Mouse (Mus musculus) intestine, embryonic 14.5 days (tissue): ENCODE data around the gene Olfr773. TPM values are rescaled to one million over a fixed set of nuclear protein-coding genes. Genes with fewer than 3 reads are reported as not detected.
"Not testable (repeated sequence)": the region's sequence is repeated elsewhere in the genome, so short reads cannot be mapped to it uniquely, and the experiment has no call there.

Source experiments
- ATAC-seq: fragments of 200-750 bp; cut with Nextera tagmentation; replicated peaks from 2 replicates; pipeline ENCODE4 v1.8.0; 2017; ENCODE audit warnings: low read depth, moderate number of reproducible peaks, moderate TSS enrichment, moderate library complexity; ENCODE audit not compliant: low FRiP score, low TSS enrichment
- DNase-seq: peaks from one replicate; pipeline ENCODE4 v3.0.0-alpha.2; 2018; ENCODE audit warnings: low spot score
- H3K27ac ChIP-seq: fragments of 300-500 bp; sonication (generic); 2 replicates; pipeline ENCODE4 v1.5.1; 2014; ENCODE audit warnings: low read depth, mild to moderate bottlenecking, control low read depth
- H3K27me3 ChIP-seq: fragments of 300-500 bp; sonication (generic); replicated peaks from 2 replicates; pipeline ENCODE4 v1.6.1; 2014; ENCODE audit warnings: low read length, control low read depth; ENCODE audit not compliant: control insufficient read depth, insufficient read depth
- H3K36me3 ChIP-seq: fragments of 300-500 bp; sonication (generic); 2 replicates; pipeline ENCODE4 v1.6.1; 2014; ENCODE audit warnings: low read length, control low read depth; ENCODE audit not compliant: control insufficient read depth, insufficient read depth
- H3K4me1 ChIP-seq: fragments of 300-500 bp; sonication (generic); replicated peaks from 2 replicates; pipeline ENCODE4 v1.6.1; 2014; ENCODE audit warnings: low read length, control low read depth, mixed read lengths; ENCODE audit not compliant: control insufficient read depth, insufficient read depth
- H3K4me2 ChIP-seq: fragments of 300-500 bp; sonication (generic); 2 replicates; pipeline ENCODE4 v1.6.1; 2014; ENCODE audit warnings: low read length
- H3K4me3 ChIP-seq: fragments of 300-500 bp; sonication (generic); 2 replicates; pipeline ENCODE4 v1.5.1; 2014; ENCODE audit warnings: low read depth, low read length, control low read depth, mixed read lengths
- H3K9ac ChIP-seq: fragments of 300-500 bp; sonication (generic); 2 replicates; pipeline ENCODE4 v1.6.1; 2014; ENCODE audit warnings: mild to moderate bottlenecking, low read length
- H3K9me3 ChIP-seq: fragments of 300-500 bp; sonication (generic); 2 replicates; pipeline ENCODE4 v1.6.1; 2016; ENCODE audit warnings: low read length, control low read depth; ENCODE audit not compliant: control insufficient read depth
- WGBS: fragments of 180-500 bp; shearing (Covaris S2); extraction: QIAGEN DNeasy Blood & Tissue Kit; methylation state at CpG from one replicate; pipeline ENCODE4 v1.1.7; 2014; 5-methylcytosine and 5-hydroxymethylcytosine counted together
- polyA plus RNA-seq: library from polyadenylated mRNA; unstranded; fragments of >200 nt; fragmentation: Nextera tagmentation; extraction: Ambion mirVana; gene quantifications from 2 replicates; pipeline ENCODE4 v1.2.1, GENCODE M21; 2014

The Olfr773 gene
- not detected in 2 replicates for polyA plus RNA-seq

DNA sequence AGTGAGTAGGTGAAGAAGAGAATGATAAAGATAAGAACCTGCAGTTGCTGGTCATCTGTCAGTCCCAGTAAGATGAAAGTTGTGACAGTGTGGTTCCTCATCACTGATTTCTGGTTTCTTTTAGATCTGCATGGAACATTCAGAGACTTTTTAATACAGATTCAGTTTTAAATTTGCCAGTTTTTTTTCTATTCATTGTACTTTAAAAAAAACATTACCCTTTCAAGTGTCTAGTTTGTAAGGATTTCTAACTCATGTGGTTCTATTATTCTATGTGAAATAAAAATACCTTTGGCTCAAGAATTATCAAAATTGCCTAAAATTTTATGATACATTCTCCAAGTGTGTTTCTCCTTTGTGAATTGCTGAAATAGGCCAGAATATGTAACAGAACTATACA is at the start of gene Olfr773:
Gene Olfr773 (minus strand): TSS at position 101 of the 400 bp plus-strand sequence.
- not testable (repeated sequence) for H3K27ac ChIP-seq, H3K9me3 ChIP-seq, H3K4me1 ChIP-seq, H3K4me3 ChIP-seq, ATAC-seq, H3K27me3 ChIP-seq, H3K36me3 ChIP-seq, DNase-seq, H3K9ac ChIP-seq, H3K4me2 ChIP-seq

GRCm38 (mm10) chr10:129235904-129236303 is 48.7 kb upstream of the Olfr773 start, which contains the start of gene Olfr774:
Gene Olfr774 (plus strand): TSS chr10:129236204.
- no peak within 1 kb of the TSS for H3K9ac ChIP-seq
- H3K27me3 ChIP-seq = no peaks in the 10 kb centered on the region
- ATAC-seq (no peak), DNase-seq (no peak)
- H3K4me1 ChIP-seq = no peaks in the 10 kb centered on the region
- no peak within 1 kb of the TSS for H3K27ac ChIP-seq
- H3K36me3 ChIP-seq = no peaks in the 10 kb centered on the region
- no peak within 1 kb of the TSS for H3K4me3 ChIP-seq
- 72% methylated on average over 2 of the region's 2 CpGs for WGBS
- H3K9me3 ChIP-seq = no peaks in the 10 kb centered on the region
- H3K4me2 ChIP-seq = no peak within 1 kb of the TSS

- Histone ChIP-seq H3K4me2 (no peak overlapping the region), H3K9ac (no peak overlapping the region), H3K4me1 (no peaks in the 10 kb centered on the region), H3K4me3 (no peak overlapping the region), H3K9me3 (no peaks in the 10 kb centered on the region), H3K36me3 (no peaks in the 10 kb centered on the region), H3K27me3 (no peaks in the 10 kb centered on the region), H3K27ac (no peak overlapping the region)
- DNase-seq (no peak), ATAC-seq (no peak)
- WGBS = 88% methylated on average over 1 of the region's 1 CpGs
Observed at GRCm38 (mm10) chr10:129230737-129231136, 43.5 kb upstream of the Olfr773 start.

DNA sequence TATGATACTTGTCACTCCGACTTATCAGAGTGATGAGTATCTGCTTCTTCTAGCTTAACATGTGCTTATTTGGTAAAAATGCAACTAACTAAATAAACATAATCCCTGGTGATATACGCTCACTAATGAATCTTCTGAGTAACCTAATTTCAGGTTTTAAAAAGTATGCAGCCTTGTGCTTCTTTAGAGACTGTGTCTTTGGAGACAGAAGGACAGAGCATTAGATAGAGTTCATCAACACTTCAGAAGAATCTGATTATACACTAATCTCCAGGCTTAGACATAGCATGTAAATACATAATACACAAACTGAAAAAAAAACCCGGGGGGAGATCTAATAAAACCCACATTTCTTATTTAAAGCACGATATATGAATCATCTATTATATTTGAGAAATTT is 9.4 kb downstream of the Olfr773 start, which contains the start of gene Olfr772:
Gene Olfr772 (minus strand): TSS at position 101 of the 400 bp plus-strand sequence.
- not testable (repeated sequence) for H3K9me3 ChIP-seq, H3K4me1 ChIP-seq, H3K27ac ChIP-seq, H3K4me3 ChIP-seq, H3K9ac ChIP-seq, DNase-seq, H3K36me3 ChIP-seq, ATAC-seq, H3K27me3 ChIP-seq, H3K4me2 ChIP-seq
- WGBS = 82% methylated on average over 3 of the region's 4 CpGs

DNA sequence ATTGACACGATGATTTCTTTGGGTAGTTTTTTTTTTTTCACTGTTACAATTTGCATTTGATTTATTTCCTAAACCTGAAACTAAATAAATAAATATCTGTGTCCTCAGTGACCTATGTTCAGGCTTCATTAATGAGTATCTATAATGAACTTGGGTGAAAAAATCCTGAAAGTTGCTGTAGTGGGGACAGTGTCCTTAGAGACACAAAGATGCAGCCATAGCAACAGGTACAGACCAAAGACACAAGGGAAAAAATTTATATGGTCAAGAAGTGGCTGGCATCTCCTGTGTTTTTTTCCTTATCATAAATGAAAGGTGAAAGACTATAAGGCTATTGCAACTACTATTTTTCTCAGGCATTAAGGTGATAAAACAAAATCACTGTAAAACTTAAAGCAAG is 22.6 kb downstream of the Olfr773 start, which contains the start of gene Olfr771:
Gene Olfr771 (minus strand): TSS at position 101 of the 400 bp plus-strand sequence.
- Histone ChIP-seq H3K27ac (no peak within 1 kb of the TSS), H3K4me3 (no peak within 1 kb of the TSS), H3K4me2 (no peak within 1 kb of the TSS), H3K36me3 (no peaks in the 10 kb centered on the region), H3K9me3 (no peaks in the 10 kb centered on the region), H3K27me3 (no peaks in the 10 kb centered on the region), H3K4me1 (no peaks in the 10 kb centered on the region), H3K9ac (no peak within 1 kb of the TSS)
- 85% methylated on average over 1 of the region's 1 CpGs for WGBS
- ATAC-seq (no peak), DNase-seq (no peak)

DNA sequence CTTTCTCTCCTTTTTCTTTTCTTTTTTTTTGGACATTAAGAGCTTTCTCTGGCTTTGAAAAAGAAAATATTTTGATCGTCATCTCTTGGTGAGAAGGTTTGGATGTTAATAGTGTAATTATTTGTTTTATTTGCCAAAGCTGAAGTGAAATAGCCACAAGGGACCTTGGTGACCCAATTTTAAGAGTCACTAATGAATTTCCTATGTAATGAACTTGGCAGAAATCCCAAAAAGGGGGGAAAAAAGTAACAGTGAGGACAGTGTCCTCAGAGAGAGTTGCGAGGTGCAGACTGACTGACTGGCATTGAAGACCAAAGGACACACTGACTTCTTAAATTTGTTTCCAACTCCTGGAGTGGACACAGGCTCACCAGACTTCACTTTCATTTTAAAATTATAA is 48.3 kb downstream of the Olfr773 start, which contains the start of gene Olfr770:
Gene Olfr770 (minus strand): TSS at position 101 of the 400 bp plus-strand sequence.
- no peaks in the 10 kb centered on the region for H3K36me3 ChIP-seq
- ATAC-seq (no peak), DNase-seq (no peak)
- H3K4me2 ChIP-seq = no peak within 1 kb of the TSS
- H3K27ac ChIP-seq = no peak within 1 kb of the TSS
- H3K4me3 ChIP-seq = no peak within 1 kb of the TSS
- H3K4me1 ChIP-seq = no peaks in the 10 kb centered on the region
- no peaks in the 10 kb centered on the region for H3K9me3 ChIP-seq
- H3K9ac ChIP-seq = no peak within 1 kb of the TSS
- no peaks in the 10 kb centered on the region for H3K27me3 ChIP-seq
- 82% methylated on average over 2 of the region's 2 CpGs for WGBS

Other genes with a start within 250 kb of the Olfr773 start
- 1.2 and 2.4 TPM in 2 replicates for gene Mettl7b, start 226.4 kb downstream of the Olfr773 start, polyA plus RNA-seq
- gene Olfr9, start 198.0 kb downstream of the Olfr773 start, polyA plus RNA-seq = not detected in 2 replicates
- not detected in 2 replicates for gene Olfr763, start 176.6 kb downstream of the Olfr773 start, polyA plus RNA-seq
- gene Olfr764-ps1, start 147.5 kb downstream of the Olfr773 start, polyA plus RNA-seq = not detected in 2 replicates
- not detected in 2 replicates for gene Olfr765, start 137.4 kb downstream of the Olfr773 start, polyA plus RNA-seq
- gene Olfr766-ps1, start 118.4 kb downstream of the Olfr773 start, polyA plus RNA-seq = not detected in 2 replicates
- gene Olfr767, start 104.5 kb downstream of the Olfr773 start, polyA plus RNA-seq = not detected in 2 replicates
- not detected in 2 replicates for gene Olfr768, start 88.0 kb downstream of the Olfr773 start, polyA plus RNA-seq
- gene Olfr769, start 69.6 kb downstream of the Olfr773 start, polyA plus RNA-seq = not detected in 2 replicates
- not detected in 2 replicates for gene Olfr770, start 48.4 kb downstream of the Olfr773 start, polyA plus RNA-seq
- not detected in 2 replicates for gene Olfr771, start 22.7 kb downstream of the Olfr773 start, polyA plus RNA-seq
- not detected in 2 replicates for gene Olfr772, start 9.5 kb downstream of the Olfr773 start, polyA plus RNA-seq
- gene Olfr774, start 48.8 kb upstream of the Olfr773 start, polyA plus RNA-seq = not detected in 2 replicates
- gene Olfr775, start 61.0 kb upstream of the Olfr773 start, polyA plus RNA-seq = not detected in 2 replicates
- not detected in 2 replicates for gene Olfr776, start 71.7 kb upstream of the Olfr773 start, polyA plus RNA-seq
- not detected in 2 replicates for gene Olfr777, start 84.1 kb upstream of the Olfr773 start, polyA plus RNA-seq
- gene Olfr780, start 130.7 kb upstream of the Olfr773 start, polyA plus RNA-seq = not detected in 2 replicates
- not detected in 2 replicates for gene Olfr781, start 141.4 kb upstream of the Olfr773 start, polyA plus RNA-seq
- not detected in 2 replicates for gene Olfr782, start 161.4 kb upstream of the Olfr773 start, polyA plus RNA-seq
- gene Olfr784, start 196.7 kb upstream of the Olfr773 start, polyA plus RNA-seq = 0.11 and 0.20 TPM in 2 replicates
- gene Olfr785, start 218.0 kb upstream of the Olfr773 start, polyA plus RNA-seq = not detected in 2 replicates
- not detected in 2 replicates for gene Olfr786, start 239.9 kb upstream of the Olfr773 start, polyA plus RNA-seq